21 mouse cellular contexts compared by ENCODE assay signal in the genomic region with DNA sequence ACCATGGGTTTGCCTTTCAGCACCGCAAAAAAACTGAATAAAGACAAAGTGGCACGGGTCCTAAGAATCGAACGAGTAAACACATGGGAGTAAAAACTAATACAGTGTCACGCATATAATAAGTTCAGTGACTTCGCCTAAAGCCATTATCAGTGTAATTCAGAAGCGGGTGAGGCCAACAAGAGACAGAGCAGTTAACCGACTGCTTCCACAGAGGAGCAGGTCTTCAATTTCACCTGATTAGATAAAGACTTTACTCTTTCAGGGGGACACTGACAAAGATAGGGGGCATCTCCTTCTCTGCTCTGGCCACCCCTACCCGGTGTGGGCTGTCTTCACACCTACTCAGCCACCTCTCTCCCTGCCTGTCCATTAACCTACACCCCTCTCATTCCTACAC. TPM values are rescaled to one million over a fixed set of nuclear protein-coding genes. Genes with fewer than 3 reads are reported as not detected.
A peak's percentile ranks its signal among the peaks of the same experiment; 100 is the strongest.
DNase-seq lines count a peak whose midpoint lies in the region; ATAC-seq and TF ChIP-seq lines count a peak whose summit lies in the region.
"Had no signal": no experiment of that assay in that cellular context is flagged by ENCODE, and none has a peak within 500 bp of the region (broad histone marks: within the 10 kb centered on the region; RNA-seq: fewer than 3 reads in every experiment).

No protein-coding gene starts in this region.

- peak overlapping the region; percentile 29 for H3K4me2 ChIP-seq in heart, embryonic 11.5 days
- peak overlapping the region; percentile 90 for H3K4me2 ChIP-seq in liver, embryonic 15.5 days
- no peak overlapping the region for H3K4me2 ChIP-seq in midbrain, embryonic 11.5 days
- H3K4me2 ChIP-seq: midbrain, embryonic 15.5 days; neural tube, embryonic 13.5 days had no signal

- no peak for DNase-seq in heart, adult 9 months (ENCODE audit: low spot score in 2 of 2)
- DNase-seq in MEL (ENCODE audit: low read depth, low spot score): peak; percentile 75
- peak; percentile 58 for DNase-seq in liver
- no peak for DNase-seq in midbrain, embryonic 11.5 days (ENCODE audit: low spot score, missing footprints)
- DNase-seq in cerebellum, postnatal 36 days: no peak
- no peak for DNase-seq in cerebellum, adult 2 months
- DNase-seq: cerebellum, adult 9-11 months; forebrain, postnatal 0 days; gastrocnemius, postnatal 14 days; heart, adult 11 months; kidney, adult 8-10 months; kidney, postnatal 10 days; lung, adult 2 months; lung, postnatal 14 days had no signal

- H3K9me3 ChIP-seq in heart, embryonic 11.5 days (replicated peaks; ENCODE audit: control insufficient read depth, low read length): no peaks in the 10 kb centered on the region
- no peaks in the 10 kb centered on the region for H3K9me3 ChIP-seq in MEL (replicated peaks; ENCODE audit: insufficient read depth, low read length)
- H3K9me3 ChIP-seq in liver, embryonic 15.5 days (replicated peaks): no peaks in the 10 kb centered on the region
- H3K9me3 ChIP-seq in midbrain, embryonic 11.5 days (ENCODE audit: control insufficient read depth, low read length): no peaks in the 10 kb centered on the region
- H3K9me3 ChIP-seq: embryonic facial prominence, embryonic 10.5 days; midbrain, embryonic 15.5 days; neural tube, embryonic 13.5 days had no signal

- ATAC-seq in heart, embryonic 11.5 days (replicated peaks; ENCODE audit: insufficient number of reproducible peaks, low FRiP score, low TSS enrichment): no peak
- peak; percentile 15 for ATAC-seq in liver, embryonic 15.5 days (ENCODE audit: insufficient read depth)
- ATAC-seq in midbrain, embryonic 11.5 days (ENCODE audit: low FRiP score): no peak
- ATAC-seq: forebrain, postnatal 0 days; hindbrain, postnatal 0 days; midbrain, embryonic 15.5 days; Patski had no signal

- peaks cover 5% of the 10 kb centered on the region; the same call in 1 of the 2 replicates for H3K4me1 ChIP-seq in heart, embryonic 11.5 days (ENCODE audit: control insufficient read depth, insufficient read depth, low read length)
- H3K4me1 ChIP-seq in MEL (ENCODE audit: control insufficient read depth in 1 of 2, insufficient read depth in 2 of 2, low read length in 2 of 2): peaks cover 14 to 36% of the 10 kb centered on the region in 2 experiments
- peaks cover 75% of the 10 kb centered on the region for H3K4me1 ChIP-seq in liver, embryonic 15.5 days (replicated peaks)
- peaks cover 2% of the 10 kb centered on the region; the same call in 1 of the 2 replicates for H3K4me1 ChIP-seq in midbrain, embryonic 11.5 days (ENCODE audit: control insufficient read depth, insufficient read depth, low read length)
- H3K4me1 ChIP-seq in cerebellum, adult 2 months (ENCODE audit: control insufficient read depth, insufficient read depth, low read length): no peaks in the 10 kb centered on the region

- peak in 1 of 2 experiments; percentile 81; a peak in 2 of 4 replicates for TF ChIP-seq POLR2A in MEL (IDR thresholded peaks at IDR 0.05; ENCODE audit: control insufficient read depth in 1 of 2, insufficient read depth in 1 of 2, low read depth in 1 of 2, low read length in 2 of 2, poor library complexity in 1 of 2)
- no peak for TF ChIP-seq POLR2A in cerebellum, adult 2 months (IDR thresholded peaks at IDR 0.05; ENCODE audit: borderline replicate concordance, insufficient read depth, low read length)

- no peak overlapping the region for H3K4me3 ChIP-seq in heart, embryonic 11.5 days (ENCODE audit: low read depth, low read length)
- H3K4me3 ChIP-seq in MEL (ENCODE audit: control insufficient read depth in 1 of 2, insufficient read depth in 1 of 2, low read depth in 2 of 2, low read length in 2 of 2): peak overlapping the region; percentile 90 to 92
- peak overlapping the region; percentile 78 for H3K4me3 ChIP-seq in liver, embryonic 15.5 days (replicated peaks)
- no peak overlapping the region for H3K4me3 ChIP-seq in midbrain, embryonic 11.5 days (ENCODE audit: low read depth, low read length)
- no peak overlapping the region for H3K4me3 ChIP-seq in cerebellum, adult 2 months (replicated peaks; ENCODE audit: insufficient read depth, low read depth, low read length)
- H3K4me3 ChIP-seq: midbrain, embryonic 15.5 days; neural tube, embryonic 13.5 days had no signal

- peaks cover 76% of the 10 kb centered on the region for H3K79me2 ChIP-seq in MEL (ENCODE audit: control insufficient read depth, insufficient read depth, low read length, poor library complexity)

- no peak overlapping the region for H3K27ac ChIP-seq in heart, embryonic 11.5 days (ENCODE audit: low read depth, low read length)
- peak overlapping the region; percentile 99 for H3K27ac ChIP-seq in MEL (ENCODE audit: control insufficient read depth, low read depth, low read length)
- H3K27ac ChIP-seq in liver, embryonic 15.5 days (replicated peaks): peak overlapping the region; percentile 83
- H3K27ac ChIP-seq in midbrain, embryonic 11.5 days (ENCODE audit: low read depth, low read length): no peak overlapping the region
- no peak overlapping the region for H3K27ac ChIP-seq in cerebellum, adult 2 months (ENCODE audit: insufficient read depth, low read length)
- H3K27ac ChIP-seq: embryonic facial prominence, embryonic 10.5 days; hindbrain, postnatal 0 days; midbrain, embryonic 15.5 days; neural tube, embryonic 13.5 days had no signal

- no peaks in the 10 kb centered on the region for H3K36me3 ChIP-seq in heart, embryonic 11.5 days (ENCODE audit: control insufficient read depth, insufficient read depth, low read length)
- H3K36me3 ChIP-seq in MEL (ENCODE audit: control insufficient read depth in 1 of 2, insufficient read depth in 2 of 2, low read length in 2 of 2): peaks cover 0 to 46% of the 10 kb centered on the region in 2 experiments; a peak in 3 of 4 replicates
- H3K36me3 ChIP-seq in liver, embryonic 15.5 days (replicated peaks): peaks cover 17% of the 10 kb centered on the region
- H3K36me3 ChIP-seq in midbrain, embryonic 11.5 days (ENCODE audit: control insufficient read depth, insufficient read depth, low read length): no peaks in the 10 kb centered on the region
- H3K36me3 ChIP-seq: midbrain, embryonic 15.5 days had no signal

- H3K27me3 ChIP-seq in heart, embryonic 11.5 days (ENCODE audit: control insufficient read depth, insufficient read depth, low read length): peaks cover 2% of the 10 kb centered on the region; the same call in 1 of the 2 replicates
- H3K27me3 ChIP-seq in MEL (ENCODE audit: control insufficient read depth in 1 of 2, insufficient read depth in 2 of 2, low read length in 2 of 2): no peaks in the 10 kb centered on the region
- no peaks in the 10 kb centered on the region for H3K27me3 ChIP-seq in liver, embryonic 15.5 days
- no peaks in the 10 kb centered on the region; the same call in 1 of the 2 replicates for H3K27me3 ChIP-seq in midbrain, embryonic 11.5 days (ENCODE audit: control insufficient read depth, insufficient read depth, low read length)
- no peaks in the 10 kb centered on the region for H3K27me3 ChIP-seq in cerebellum, adult 2 months (ENCODE audit: control insufficient read depth, insufficient read depth, low read length)
- H3K27me3 ChIP-seq: midbrain, embryonic 15.5 days had no signal

- TF ChIP-seq RAD21 in MEL (IDR thresholded peaks at IDR 0.05; ENCODE audit: low read depth, low read length): no peak

- H3K9ac ChIP-seq in heart, embryonic 11.5 days (ENCODE audit: low read depth, low read length): no peak overlapping the region
- H3K9ac ChIP-seq in MEL (ENCODE audit: control insufficient read depth, low read depth, low read length, poor library complexity, severe bottlenecking): peak overlapping the region; percentile 77
- H3K9ac ChIP-seq in liver, embryonic 15.5 days: peak overlapping the region; percentile 45
- no peak overlapping the region for H3K9ac ChIP-seq in midbrain, embryonic 11.5 days (ENCODE audit: low read length)
- H3K9ac ChIP-seq: forebrain, postnatal 0 days; midbrain, embryonic 15.5 days; neural tube, embryonic 13.5 days had no signal

- TF ChIP-seq CTCF in MEL (IDR thresholded peaks at IDR 0.05 in 2 of 3, conservative IDR thresholded peaks at IDR 0.05 in 1 of 3; ENCODE audit: control insufficient read depth in 1 of 3, insufficient read depth in 1 of 3, low read depth in 2 of 3, low read length in 3 of 3, poor library complexity in 1 of 3, severe bottlenecking in 1 of 3): no peak
- TF ChIP-seq CTCF in cerebellum, adult 2 months (IDR thresholded peaks at IDR 0.05; ENCODE audit: borderline replicate concordance, insufficient read depth, low read depth, low read length): no peak

- TF ChIP-seq EP300 in MEL (IDR thresholded peaks at IDR 0.05; ENCODE audit: low read depth in 1 of 2, low read length in 2 of 2): peak; percentile 92 to 97

- WGBS in heart, embryonic 11.5 days (ENCODE audit: insufficient replicate concordance): 58% methylated on average over 9 of the region's 9 CpGs
- WGBS in liver, embryonic 15.5 days (ENCODE audit: insufficient replicate concordance): 12% methylated on average over 9 of the region's 9 CpGs
- 87% methylated on average over 9 of the region's 9 CpGs for WGBS in midbrain, embryonic 11.5 days
- WGBS in cerebellum, adult 2 months: 86% methylated on average over 9 of the region's 9 CpGs

TF ChIP-seq in MEL, 35 proteins besides CTCF, POLR2A, EP300 and RAD21 (continues in another document):
- peak; percentile 54; the same call in 1 of the 2 replicates for TF ChIP-seq NELFE (IDR thresholded peaks at IDR 0.05; ENCODE audit: low read depth, low read length)
- no peak for TF ChIP-seq ZNF384 (IDR thresholded peaks at IDR 0.05; ENCODE audit: low read depth, low read length)
- no peak for TF ChIP-seq MAFK (IDR thresholded peaks at IDR 0.05; ENCODE audit: borderline replicate concordance, low read depth, low read length)
- 0 out of 2 replicates have a peak, but pooled peaks have one; percentile 22 for TF ChIP-seq HCFC1 (IDR thresholded peaks at IDR 0.05; ENCODE audit: low read depth, low read length)

RNA-seq across cellular contexts. Expression of gene Atp7b, which starts 1.7 kb away (rescaled TPM):
- 2.9 and 3.6 TPM in 2 replicates for polyA plus RNA-seq in heart, embryonic 11.5 days (2014; fragmentation: Nextera tagmentation; extraction: Ambion mirVana)
- 28.7 and 32.5 TPM in 2 replicates for total RNA-seq in MEL (2012; rRNA removed)
- polyA plus RNA-seq in MEL (2012; ENCODE audit: insufficient read depth in 1 of 2, insufficient read length in 2 of 2, low read depth in 1 of 2, low replicate concordance in 2 of 2, missing spikeins in 1 of 2): 10 to 100 TPM in 1 of 2 experiments, not detected in 1; 29.4 TPM
- 11.6 and 12.3 TPM in 2 replicates for polyA plus RNA-seq in liver, embryonic 15.5 days (2015; fragmentation: Nextera tagmentation; extraction: Ambion mirVana)
- 1.8 and 2.0 TPM in 2 replicates for polyA plus RNA-seq in midbrain, embryonic 11.5 days (2014; fragmentation: Nextera tagmentation; extraction: Ambion mirVana)
- 2.2 and 2.6 TPM in 2 replicates for polyA plus RNA-seq in cerebellum, adult 2 months (2012; rRNA removed)

RNA-seq across cellular contexts. Expression of gene Alg11, which starts 2.2 kb away (rescaled TPM):
- polyA plus RNA-seq in heart, embryonic 11.5 days (2014; fragmentation: Nextera tagmentation; extraction: Ambion mirVana): 27.0 and 31.5 TPM in 2 replicates
- 18.6 and 22.2 TPM in 2 replicates for total RNA-seq in MEL (2012; rRNA removed)
- 10 to 100 TPM; 17.2 to 55.0 TPM for polyA plus RNA-seq in MEL (2012; ENCODE audit: insufficient read depth in 1 of 2, insufficient read length in 2 of 2, low read depth in 1 of 2, low replicate concordance in 2 of 2, missing spikeins in 1 of 2)
- polyA plus RNA-seq in liver, embryonic 15.5 days (2015; fragmentation: Nextera tagmentation; extraction: Ambion mirVana): 9.2 and 9.3 TPM in 2 replicates
- polyA plus RNA-seq in midbrain, embryonic 11.5 days (2014; fragmentation: Nextera tagmentation; extraction: Ambion mirVana): 32.5 and 35.9 TPM in 2 replicates
- 15.1 and 15.5 TPM in 2 replicates for polyA plus RNA-seq in cerebellum, adult 2 months (2012; rRNA removed)

Comparison
In these comparisons a context has a peak if more than half of its experiments do, and no peak if none do; other contexts are left out.
1. H3K27ac ChIP-seq: peak in MEL (single experiment) and liver, embryonic 15.5 days (single experiment); none in heart, embryonic 11.5 days (single experiment), midbrain, embryonic 11.5 days (single experiment) and cerebellum, adult 2 months (single experiment).
2. H3K4me3 ChIP-seq: peak in MEL (2 of 2) and liver, embryonic 15.5 days (single experiment); none in heart, embryonic 11.5 days (single experiment), midbrain, embryonic 11.5 days (single experiment) and cerebellum, adult 2 months (single experiment).
3. H3K9ac ChIP-seq: peak in MEL (single experiment) and liver, embryonic 15.5 days (single experiment); none in heart, embryonic 11.5 days (single experiment) and midbrain, embryonic 11.5 days (single experiment).
4. DNase-seq: peak in MEL (single experiment) and liver (single experiment); none in heart, adult 9 months (0 of 2), midbrain, embryonic 11.5 days (single experiment), cerebellum, postnatal 36 days (0 of 2) and cerebellum, adult 2 months (0 of 2).